Mouse (Mus musculus): ENCODE data around the gene Chd2.
"Not testable (repeated sequence)": the region's sequence is repeated elsewhere in the genome, so short reads cannot be mapped to it uniquely, and the experiment has no call there.

Chd2 gene

GRCm38 (mm10) chr7:73521277-73522193, 20.1 kb downstream of the Chd2 start:
- no peak for DNase-seq (ENCODE audit: low spot score in 2 of 2)

GRCm38 (mm10) chr7:73520231-73520630, 21.4 kb downstream of the Chd2 start:
- DNase-seq (ENCODE audit: low spot score in 2 of 2): no peak

GRCm38 (mm10) chr7:73519060-73519796, 22.4 kb downstream of the Chd2 start:
- DNase-seq (ENCODE audit: low spot score in 2 of 2): no peak

GRCm38 (mm10) chr7:73518373-73518980, 23.2 kb downstream of the Chd2 start:
- not testable (repeated sequence) for DNase-seq (ENCODE audit: low spot score in 2 of 2)

- no peak for DNase-seq (ENCODE audit: low spot score in 2 of 2)
These were observed 24.1 kb downstream of the Chd2 start for GRCm38 (mm10) chr7:73517432-73518054.

GRCm38 (mm10) chr7:73516820-73517219, 24.8 kb downstream of the Chd2 start:
- DNase-seq (ENCODE audit: low spot score in 2 of 2): no peak

GRCm38 (mm10) chr7:73514560-73514959, 27.1 kb downstream of the Chd2 start:
- no peak for DNase-seq (ENCODE audit: low spot score in 2 of 2)

GRCm38 (mm10) chr7:73512422-73512821, 29.2 kb downstream of the Chd2 start:
- DNase-seq (ENCODE audit: low spot score in 2 of 2): no peak

GRCm38 (mm10) chr7:73508688-73509087, 32.9 kb downstream of the Chd2 start:
- no peak for DNase-seq (ENCODE audit: low spot score in 2 of 2)

- DNase-seq (ENCODE audit: low spot score in 2 of 2): no peak
These were observed 34.1 kb downstream of the Chd2 start for GRCm38 (mm10) chr7:73507491-73507890.

- DNase-seq (ENCODE audit: low spot score in 2 of 2): no peak
These were observed 34.8 kb downstream of the Chd2 start for GRCm38 (mm10) chr7:73506852-73507251.

GRCm38 (mm10) chr7:73505266-73505665, 36.4 kb downstream of the Chd2 start:
- DNase-seq (ENCODE audit: low spot score in 2 of 2): no peak

- no peak for DNase-seq (ENCODE audit: low spot score in 2 of 2)
These were observed 43.4 kb downstream of the Chd2 start for GRCm38 (mm10) chr7:73498200-73498599.

GRCm38 (mm10) chr7:73489261-73489660, 52.4 kb downstream of the Chd2 start:
- DNase-seq (ENCODE audit: low spot score in 2 of 2): no peak

GRCm38 (mm10) chr7:73481094-73481493, 60.5 kb downstream of the Chd2 start:
- no peak for DNase-seq (ENCODE audit: low spot score in 2 of 2)

- no peak for DNase-seq (ENCODE audit: low spot score in 2 of 2)
These were observed 62.1 kb downstream of the Chd2 start for GRCm38 (mm10) chr7:73479506-73479905.

GRCm38 (mm10) chr7:73478157-73479058, 63.2 kb downstream of the Chd2 start:
- no peak for DNase-seq (ENCODE audit: low spot score in 2 of 2)

- DNase-seq (ENCODE audit: low spot score in 2 of 2): no peak
These were observed 73.9 kb downstream of the Chd2 start for GRCm38 (mm10) chr7:73467741-73468140.

- DNase-seq (ENCODE audit: low spot score in 2 of 2): no peak
These were observed 78.1 kb downstream of the Chd2 start for GRCm38 (mm10) chr7:73463546-73463945.

GRCm38 (mm10) chr7:73454113-73454512, 87.5 kb downstream of the Chd2 start:
- no peak for DNase-seq (ENCODE audit: low spot score in 2 of 2)
